Mouse (Mus musculus): ENCODE results near the gene Lrp6.

DNA sequence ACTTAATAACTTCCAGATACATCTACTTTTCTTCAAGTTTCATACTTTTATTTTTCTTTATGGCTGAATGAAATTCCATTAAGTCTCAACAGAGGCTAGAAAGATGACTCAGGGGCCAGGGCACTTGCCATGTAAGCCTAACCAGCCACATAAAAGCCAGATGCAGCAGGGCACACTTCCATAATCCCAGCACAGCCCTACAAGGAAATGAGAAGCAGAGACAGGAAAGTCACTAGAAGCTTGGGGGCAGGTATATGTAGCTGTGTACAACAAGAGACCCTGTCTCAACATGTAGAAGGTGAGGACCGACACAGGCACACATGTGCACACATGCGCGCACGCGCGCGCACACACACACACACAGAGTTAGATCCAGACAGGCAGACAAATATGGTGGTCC, 38.4 kb downstream of the Lrp6 start:
- TF ChIP-seq CTCF (IDR thresholded peaks at IDR 0.05) (no peak), POLR2A (IDR thresholded peaks at IDR 0.05; ENCODE audit: insufficient read depth, low read depth, low read length) (no peak), EP300 (IDR thresholded peaks at IDR 0.05; ENCODE audit: insufficient read depth, low read depth, low read length) (no peak)
